Mouse (Mus musculus): ENCODE data around the gene Ganc. TPM values are rescaled to one million over a fixed set of nuclear protein-coding genes. Genes with fewer than 3 reads are reported as not detected.

The Ganc gene
- total RNA-seq (2023): 14.4 and 19.1 TPM in 2 replicates

DNA sequence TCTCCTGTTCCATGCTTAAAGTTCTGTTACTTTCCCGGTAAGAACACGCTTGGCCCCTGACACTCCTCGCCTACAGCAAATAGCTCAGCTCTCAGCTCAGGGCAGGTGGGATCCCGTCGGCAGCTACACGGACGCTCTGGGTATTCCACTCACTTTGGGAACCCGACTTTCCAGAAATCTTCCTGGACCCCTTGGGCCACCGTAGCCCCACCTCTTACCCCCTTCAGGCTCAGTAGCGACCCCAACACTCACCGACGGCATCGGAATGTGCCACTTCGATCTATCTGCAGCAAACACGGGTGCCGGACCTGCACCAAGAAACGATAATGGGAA, at the start of gene Ganc:
TSS of gene Ganc (plus strand) at position 244 of the 333 bp plus-strand sequence.

GRCm38 (mm10) chr2:120403986-120404822, 508 bp downstream of the Ganc start, which contains the start of gene Tmem87a:
Gene Tmem87a (minus strand): TSS chr2:120404113.

GRCm38 (mm10) chr2:120455719-120456118, 52.0 kb downstream of the Ganc start, which contains the start of gene Capn3:
Gene Capn3 (plus strand): TSS chr2:120456019.

Other genes starting within 250 kb of the Ganc start
- gene Ehd4, start 249.3 kb upstream of the Ganc start, total RNA-seq (2023): 70.0 and 83.0 TPM in 2 replicates
- gene Pla2g4e, start 158.6 kb upstream of the Ganc start, total RNA-seq (2023): not detected in 2 replicates
- not detected in 2 replicates for gene Pla2g4d, start 114.7 kb upstream of the Ganc start, total RNA-seq (2023)
- gene Pla2g4f, start 89.7 kb upstream of the Ganc start, total RNA-seq (2023): not detected in 2 replicates
- gene Vps39, start 50.8 kb upstream of the Ganc start, total RNA-seq (2023): 32.4 and 58.1 TPM in 2 replicates
- gene Tmem87a, start 217 bp downstream of the Ganc start, total RNA-seq (2023): 25.4 and 31.8 TPM in 2 replicates
- gene Capn3, start 52.1 kb downstream of the Ganc start, total RNA-seq (2023): 0.27 and 0.82 TPM in 2 replicates
- 82.1 and 86.6 TPM in 2 replicates for gene Zfp106, start 159.9 kb downstream of the Ganc start, total RNA-seq (2023)
- 164 and 167 TPM in 2 replicates for gene Snap23, start 163.8 kb downstream of the Ganc start, total RNA-seq (2023)
- gene Haus2, start 205.5 kb downstream of the Ganc start, total RNA-seq (2023): 19.0 and 21.2 TPM in 2 replicates
- gene Lrrc57, start 205.6 kb downstream of the Ganc start, total RNA-seq (2023): 28.4 and 28.8 TPM in 2 replicates
- 8.9 and 11.3 TPM in 2 replicates for gene Stard9, start 225.2 kb downstream of the Ganc start, total RNA-seq (2023)